Mouse (Mus musculus) liver, embryonic 11.5 days (tissue): ENCODE measurements at regions not wholly inside any gene's neighbourhood (a gene's known extent, or its start where the extent isn't known, plus 50 kb on each side); places are given as distances from the start of the nearest gene placed in this dataset.

Experiments used
- ATAC-seq: fragments of 200-750 bp; cut with Nextera tagmentation; replicated peaks from 2 replicates; pipeline ENCODE4 v1.8.0; 2017; ENCODE audit warnings: moderate number of reproducible peaks, mild to moderate bottlenecking, moderate TSS enrichment, moderate library complexity; ENCODE audit not compliant: low FRiP score
- DNase-seq: peaks from one replicate; pipeline ENCODE4 v3.0.0-alpha.2; 2017; ENCODE audit warnings: low spot score
- H3K27ac ChIP-seq: fragments of 300-500 bp; sonication (generic); 2 replicates; pipeline ENCODE4 v1.5.1; 2014; ENCODE audit warnings: mild to moderate bottlenecking, low read depth, low read length, control low read depth
- H3K27me3 ChIP-seq: fragments of 300-500 bp; sonication (generic); replicated peaks from 2 replicates; pipeline ENCODE4 v1.6.1; 2014; ENCODE audit warnings: low read length, mixed read lengths; ENCODE audit not compliant: control insufficient read depth, insufficient read depth
- H3K36me3 ChIP-seq: fragments of 300-500 bp; sonication (generic); 2 replicates; pipeline ENCODE4 v1.6.1; 2014; ENCODE audit warnings: mild to moderate bottlenecking, low read length, moderate library complexity, mixed read lengths; ENCODE audit not compliant: control insufficient read depth, insufficient read depth
- H3K4me1 ChIP-seq: fragments of 300-500 bp; sonication (generic); replicated peaks from 2 replicates; pipeline ENCODE4 v1.6.1; 2014; ENCODE audit warnings: low read length, mixed read lengths; ENCODE audit not compliant: control insufficient read depth, insufficient read depth
- H3K4me2 ChIP-seq: fragments of 300-500 bp; sonication (generic); 2 replicates; pipeline ENCODE4 v1.6.1; 2014; ENCODE audit warnings: mild to moderate bottlenecking, control low read depth, moderate library complexity
- H3K4me3 ChIP-seq: fragments of 300-500 bp; sonication (generic); 2 replicates; pipeline ENCODE4 v1.5.1; 2014; ENCODE audit warnings: low read depth, low read length, control low read depth
- H3K9ac ChIP-seq: fragments of 300-500 bp; sonication (generic); 2 replicates; pipeline ENCODE4 v1.6.1; 2014; ENCODE audit warnings: low read depth, low read length, control low read depth
- H3K9me3 ChIP-seq: fragments of 300-500 bp; sonication (generic); 2 replicates; pipeline ENCODE4 v1.6.1; 2016; ENCODE audit warnings: low read length, inconsistent platforms, mixed read lengths; ENCODE audit not compliant: control insufficient read depth
- WGBS: fragments of 180-500 bp; shearing (Covaris S2); extraction: QIAGEN DNeasy Blood & Tissue Kit; methylation state at CpG from one replicate; pipeline ENCODE4 v1.1.7; 2014; 5-methylcytosine and 5-hydroxymethylcytosine counted together

- DNase-seq, result no peak
- Histone ChIP-seq H3K27ac (no peak overlapping the region), H3K4me1 (no peaks in the 10 kb centered on the region), H3K9ac (no peak overlapping the region), H3K4me2 (no peak overlapping the region), H3K9me3 (no peaks in the 10 kb centered on the region), H3K27me3 (0 out of 2 replicates have a peak, but pooled peaks cover 2% of the 10 kb centered on the region), H3K36me3 (no peaks in the 10 kb centered on the region), H3K4me3 (no peak overlapping the region)
- no peak for ATAC-seq
- WGBS, result 60% methylated on average over 14 of the region's 14 CpGs
These were observed 50.3 kb upstream of the Hunk start for GRCm38 (mm10) chr16:90335499-90335898.

GRCm38 (mm10) chr16:90333876-90334825, 49.8 kb upstream of the Scaf4 start:
- Histone ChIP-seq H3K36me3 (no peaks in the 10 kb centered on the region), H3K9me3 (no peaks in the 10 kb centered on the region), H3K4me2 (peak overlapping the region; percentile 39), H3K4me1 (no peaks in the 10 kb centered on the region), H3K27me3 (0 out of 2 replicates have a peak, but pooled peaks cover 1% of the 10 kb centered on the region), H3K27ac (no peak overlapping the region), H3K4me3 (no peak overlapping the region), H3K9ac (no peak overlapping the region)
- 37% methylated on average over 19 of the region's 22 CpGs for WGBS
- ATAC-seq, result no peak
- DNase-seq, result no peak
